Mouse (Mus musculus): Measurements from ENCODE around the gene Pgpep1l. TPM values are rescaled to one million over a fixed set of nuclear protein-coding genes. Genes with fewer than 3 reads are reported as not detected.

Pgpep1l gene
- total and polyA plus RNA-seq, 2 experiments from 2014 or later = 0.68 TPM; not detected in 1

GRCm38 (mm10) chr7:68282304-68283132 lies 18.5 kb upstream of the Pgpep1l start:
- Histone ChIP-seq H3K36me3 (ENCODE audit: insufficient read depth, low read length) (no peaks in the 10 kb centered on the region), H3K27ac (no peak overlapping the region), H3K9me3 (ENCODE audit: low read length) (no peaks in the 10 kb centered on the region), H3K9ac (replicated peaks; ENCODE audit: low read length) (no peak overlapping the region), H3K4me2 (ENCODE audit: low read depth, low read length) (no peak overlapping the region), H3K27me3 (ENCODE audit: insufficient read depth, low read length) (no peaks in the 10 kb centered on the region), H3K4me3 (ENCODE audit: low read length) (no peak overlapping the region), H3K4me1 (ENCODE audit: insufficient read depth, low read length) (no peaks in the 10 kb centered on the region)
- ATAC-seq (no peak), DNase-seq (ENCODE audit: low spot score) (no peak)
- 89% methylated on average over 22 of the region's 22 CpGs for WGBS
- TF ChIP-seq CTCF (IDR thresholded peaks at IDR 0.05; ENCODE audit: low read depth) = no peak

GRCm38 (mm10) chr7:68281341-68281740 lies 17.3 kb upstream of the Pgpep1l start:
- DNase-seq (ENCODE audit: low spot score) (no peak), ATAC-seq (no peak)
- peaks cover 3% of the 10 kb centered on the region for H3K4me1 ChIP-seq (ENCODE audit: insufficient read depth, low read length)
- no peak for TF ChIP-seq CTCF (IDR thresholded peaks at IDR 0.05; ENCODE audit: low read depth)
- 71% methylated on average over 5 of the region's 5 CpGs for WGBS
- H3K36me3 ChIP-seq (ENCODE audit: insufficient read depth, low read length) = no peaks in the 10 kb centered on the region
- no peak overlapping the region for H3K4me2 ChIP-seq (ENCODE audit: low read depth, low read length)
- H3K4me3 ChIP-seq (ENCODE audit: low read length) = no peak overlapping the region
- no peaks in the 10 kb centered on the region for H3K27me3 ChIP-seq (ENCODE audit: insufficient read depth, low read length)
- no peak overlapping the region for H3K27ac ChIP-seq
- no peak overlapping the region for H3K9ac ChIP-seq (replicated peaks; ENCODE audit: low read length)
- H3K9me3 ChIP-seq (ENCODE audit: low read length) = no peaks in the 10 kb centered on the region

GRCm38 (mm10) chr7:68280352-68280869 lies 16.4 kb upstream of the Pgpep1l start:
- Histone ChIP-seq H3K4me2 (ENCODE audit: low read depth, low read length) (no peak overlapping the region), H3K27me3 (ENCODE audit: insufficient read depth, low read length) (no peaks in the 10 kb centered on the region), H3K4me1 (ENCODE audit: insufficient read depth, low read length) (peaks cover 13% of the 10 kb centered on the region), H3K9ac (replicated peaks; ENCODE audit: low read length) (no peak overlapping the region), H3K27ac (no peak overlapping the region), H3K4me3 (ENCODE audit: low read length) (no peak overlapping the region), H3K9me3 (ENCODE audit: low read length) (no peaks in the 10 kb centered on the region), H3K36me3 (ENCODE audit: insufficient read depth, low read length) (no peaks in the 10 kb centered on the region)
- ATAC-seq (no peak), DNase-seq (ENCODE audit: low spot score) (no peak)
- TF ChIP-seq CTCF (IDR thresholded peaks at IDR 0.05; ENCODE audit: low read depth) = no peak
- WGBS = 91% methylated on average over 19 of the region's 19 CpGs

GRCm38 (mm10) chr7:68279481-68279880 lies 15.4 kb upstream of the Pgpep1l start:
- Histone ChIP-seq H3K27ac (no peak overlapping the region), H3K36me3 (ENCODE audit: insufficient read depth, low read length) (no peaks in the 10 kb centered on the region), H3K4me1 (ENCODE audit: insufficient read depth, low read length) (peaks cover 13% of the 10 kb centered on the region), H3K27me3 (ENCODE audit: insufficient read depth, low read length) (no peaks in the 10 kb centered on the region), H3K9ac (replicated peaks; ENCODE audit: low read length) (no peak overlapping the region), H3K4me3 (ENCODE audit: low read length) (no peak overlapping the region), H3K9me3 (ENCODE audit: low read length) (no peaks in the 10 kb centered on the region), H3K4me2 (ENCODE audit: low read depth, low read length) (no peak overlapping the region)
- ATAC-seq (no peak), DNase-seq (ENCODE audit: low spot score) (no peak)
- TF ChIP-seq CTCF (IDR thresholded peaks at IDR 0.05; ENCODE audit: low read depth) = no peak
- 90% methylated on average over 7 of the region's 7 CpGs for WGBS

- DNase-seq (ENCODE audit: low spot score) (no peak), ATAC-seq (no peak)
- no peaks in the 10 kb centered on the region for H3K36me3 ChIP-seq (ENCODE audit: insufficient read depth, low read length)
- H3K4me1 ChIP-seq (ENCODE audit: insufficient read depth, low read length) = peaks cover 13% of the 10 kb centered on the region
- no peaks in the 10 kb centered on the region for H3K9me3 ChIP-seq (ENCODE audit: low read length)
- H3K9ac ChIP-seq (replicated peaks; ENCODE audit: low read length) = no peak overlapping the region
- H3K27me3 ChIP-seq (ENCODE audit: insufficient read depth, low read length) = no peaks in the 10 kb centered on the region
- WGBS = 82% methylated on average over 6 of the region's 6 CpGs
- H3K4me3 ChIP-seq (ENCODE audit: low read length) = no peak overlapping the region
- no peak overlapping the region for H3K27ac ChIP-seq
- no peak for TF ChIP-seq CTCF (IDR thresholded peaks at IDR 0.05; ENCODE audit: low read depth)
- H3K4me2 ChIP-seq (ENCODE audit: low read depth, low read length) = no peak overlapping the region
Measured at GRCm38 (mm10) chr7:68278908-68279307, 14.9 kb upstream of the Pgpep1l start.

GRCm38 (mm10) chr7:68278385-68278784 lies 14.4 kb upstream of the Pgpep1l start:
- 97% methylated on average over 6 of the region's 6 CpGs for WGBS
- H3K4me1 ChIP-seq (ENCODE audit: insufficient read depth, low read length) = peaks cover 13% of the 10 kb centered on the region
- no peak overlapping the region for H3K9ac ChIP-seq (replicated peaks; ENCODE audit: low read length)
- no peak for TF ChIP-seq CTCF (IDR thresholded peaks at IDR 0.05; ENCODE audit: low read depth)
- no peak overlapping the region for H3K4me2 ChIP-seq (ENCODE audit: low read depth, low read length)
- no peaks in the 10 kb centered on the region for H3K36me3 ChIP-seq (ENCODE audit: insufficient read depth, low read length)
- no peak for DNase-seq (ENCODE audit: low spot score)
- no peaks in the 10 kb centered on the region for H3K27me3 ChIP-seq (ENCODE audit: insufficient read depth, low read length)
- ATAC-seq = no peak
- H3K4me3 ChIP-seq (ENCODE audit: low read length) = no peak overlapping the region
- no peaks in the 10 kb centered on the region for H3K9me3 ChIP-seq (ENCODE audit: low read length)
- no peak overlapping the region for H3K27ac ChIP-seq

GRCm38 (mm10) chr7:68277897-68278270 lies 13.9 kb upstream of the Pgpep1l start:
- no peaks in the 10 kb centered on the region for H3K36me3 ChIP-seq (ENCODE audit: insufficient read depth, low read length)
- 48% methylated on average over 4 of the region's 4 CpGs for WGBS
- no peak for ATAC-seq
- H3K27me3 ChIP-seq (ENCODE audit: insufficient read depth, low read length) = no peaks in the 10 kb centered on the region
- no peak overlapping the region for H3K4me3 ChIP-seq (ENCODE audit: low read length)
- no peak overlapping the region for H3K27ac ChIP-seq
- H3K4me2 ChIP-seq (ENCODE audit: low read depth, low read length) = no peak overlapping the region
- DNase-seq (ENCODE audit: low spot score) = no peak
- no peak for TF ChIP-seq CTCF (IDR thresholded peaks at IDR 0.05; ENCODE audit: low read depth)
- H3K4me1 ChIP-seq (ENCODE audit: insufficient read depth, low read length) = peaks cover 13% of the 10 kb centered on the region
- H3K9ac ChIP-seq (replicated peaks; ENCODE audit: low read length) = no peak overlapping the region
- no peaks in the 10 kb centered on the region for H3K9me3 ChIP-seq (ENCODE audit: low read length)

Data from hindbrain, postnatal 0 days (tissue).